Mouse (Mus musculus) mouse trophoblast stem cell (cell line): ENCODE data around the gene Gm20388.

Source experiments
- in situ Hi-C, 2 experiments: fragments of 300-500 bp; cut with MseI, MboI; formaldehyde crosslinking; loops; 2 replicates in 1 of 2; 3 replicates in 1 of 2; pipeline ENCODE4 v1.15.1; 2025

The Gm20388 gene

GRCm38 (mm10) chr8:122689315-122689714, 2778.7 kb downstream of the Gm20388 start:
- in situ Hi-C loops, result no loop called here

DNA sequence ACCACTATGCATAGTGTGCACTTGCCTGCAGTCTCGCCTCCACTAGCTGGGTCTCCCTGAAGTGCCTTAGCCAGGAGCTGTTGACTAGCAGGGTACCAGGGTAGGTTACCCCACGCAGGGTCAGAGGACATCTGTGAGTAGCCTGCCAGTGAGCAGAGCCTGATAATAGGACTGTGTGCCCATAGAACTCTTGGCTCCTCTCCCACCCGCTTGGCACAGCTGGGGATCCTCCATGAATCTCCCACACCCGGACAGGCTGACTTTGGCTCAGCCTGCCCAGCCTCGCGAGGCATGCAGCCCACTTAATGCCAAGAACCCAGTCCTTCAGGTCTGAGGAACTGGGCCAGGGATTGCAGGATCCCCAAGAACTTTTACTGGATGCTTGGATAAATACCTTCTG, 2780.4 kb downstream of the Gm20388 start:
- in situ Hi-C loops, result no loop called here

- in situ Hi-C loops, result no loop called here
Measured at GRCm38 (mm10) chr8:122692152-122692551, 2781.5 kb downstream of the Gm20388 start.

DNA sequence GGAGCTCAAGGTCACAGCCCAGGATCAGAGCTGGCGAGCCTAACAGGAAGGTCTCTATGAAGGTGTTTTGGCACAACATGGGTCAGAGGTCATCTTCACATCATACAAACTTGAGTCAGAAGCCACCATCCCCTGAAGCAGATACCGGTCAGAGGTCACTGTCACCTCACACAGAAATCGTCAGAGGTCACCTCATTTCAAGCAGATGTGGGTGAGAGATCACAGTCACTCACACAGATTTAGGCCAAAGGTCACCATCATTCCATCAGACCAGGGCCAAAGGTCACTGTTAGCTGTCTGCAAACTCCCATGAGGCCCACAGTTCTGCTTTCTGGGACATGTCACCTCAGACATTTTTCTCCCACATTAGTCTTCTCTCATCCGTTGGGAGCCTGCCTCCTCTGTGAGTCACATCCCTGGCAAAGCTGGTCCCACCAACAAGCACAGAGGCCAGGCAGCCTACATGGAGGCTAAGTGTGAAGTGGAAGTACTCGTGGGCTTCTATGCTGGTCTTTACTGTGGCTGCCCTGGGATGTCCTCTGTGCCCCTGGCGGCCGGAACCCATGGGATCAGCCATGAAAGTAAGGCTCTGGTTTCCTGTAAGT, 2784.9 kb downstream of the Gm20388 start:
- in situ Hi-C loops, result no loop called here

DNA sequence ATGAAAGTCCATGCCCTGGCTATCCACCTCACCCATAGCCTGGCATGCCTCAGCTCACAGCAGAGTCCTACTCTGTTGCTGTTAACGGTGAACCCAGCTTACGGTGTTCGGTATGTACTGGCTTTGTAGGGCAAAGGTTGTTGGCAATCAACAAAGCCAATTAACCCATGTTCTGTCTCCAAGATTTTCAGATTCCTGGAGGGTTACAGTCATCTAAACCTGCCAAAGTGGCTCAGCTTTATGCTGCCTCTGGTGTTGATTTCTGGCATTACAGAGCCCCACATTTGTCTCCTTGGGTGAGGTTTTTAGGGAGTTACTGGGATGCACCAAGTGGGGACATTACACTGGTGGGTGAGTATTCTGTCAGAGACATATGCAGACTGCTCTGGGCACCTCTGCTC, 2786.5 kb downstream of the Gm20388 start:
- in situ Hi-C loops, result no loop called here

DNA sequence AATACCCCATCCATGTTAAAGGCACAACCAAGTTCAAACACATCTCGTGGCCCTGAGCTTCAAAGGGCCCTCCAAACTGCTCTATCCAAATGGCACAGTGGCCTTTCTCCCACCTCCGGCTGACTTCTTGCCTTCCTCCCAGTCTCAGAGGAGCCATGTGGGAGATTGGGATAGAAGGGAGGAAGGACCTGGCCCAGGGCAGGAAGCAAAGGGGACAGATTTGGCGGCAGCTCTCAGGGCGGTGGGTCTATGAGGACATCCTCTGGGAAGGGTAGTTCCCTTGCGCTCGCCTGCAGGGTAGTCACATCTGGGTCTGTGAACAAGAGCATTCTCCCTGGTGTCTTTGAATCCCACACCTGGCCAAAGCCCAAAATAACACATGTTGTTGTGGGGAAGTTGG, 2786.9 kb downstream of the Gm20388 start:
- in situ Hi-C loops, result no loop called here

DNA sequence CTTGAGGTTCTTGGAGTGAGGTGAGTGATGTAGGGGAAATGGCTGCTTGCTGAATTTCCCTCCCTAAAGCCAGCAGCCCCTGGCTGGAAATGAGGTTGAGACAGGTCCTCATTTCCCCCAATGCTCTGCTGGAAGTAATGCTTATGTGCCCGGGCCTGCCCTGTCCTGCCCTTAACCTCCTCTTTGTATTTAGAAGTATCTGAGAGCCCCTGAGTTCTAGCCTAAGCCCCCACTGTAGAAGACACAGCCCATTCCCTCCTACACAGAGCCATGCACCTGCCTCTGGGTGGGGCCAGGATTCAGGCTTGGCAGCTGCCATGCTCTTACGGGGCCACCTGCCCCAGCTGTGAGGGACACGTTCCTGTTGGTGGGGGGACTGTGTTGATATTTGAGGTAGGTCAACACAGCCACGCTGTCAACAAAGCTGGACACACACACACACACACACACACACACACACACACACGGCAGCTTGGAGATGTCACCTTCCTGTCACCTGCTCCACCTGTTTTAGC, 2787.7 kb downstream of the Gm20388 start:
- in situ Hi-C loops, result no loop called here

- in situ Hi-C loops, result no loop called here
Measured at GRCm38 (mm10) chr8:122699005-122699492, 2788.4 kb downstream of the Gm20388 start, which contains the start of gene Cbfa2t3. TSS of gene Cbfa2t3 (minus strand) at chr8:122699109.

DNA sequence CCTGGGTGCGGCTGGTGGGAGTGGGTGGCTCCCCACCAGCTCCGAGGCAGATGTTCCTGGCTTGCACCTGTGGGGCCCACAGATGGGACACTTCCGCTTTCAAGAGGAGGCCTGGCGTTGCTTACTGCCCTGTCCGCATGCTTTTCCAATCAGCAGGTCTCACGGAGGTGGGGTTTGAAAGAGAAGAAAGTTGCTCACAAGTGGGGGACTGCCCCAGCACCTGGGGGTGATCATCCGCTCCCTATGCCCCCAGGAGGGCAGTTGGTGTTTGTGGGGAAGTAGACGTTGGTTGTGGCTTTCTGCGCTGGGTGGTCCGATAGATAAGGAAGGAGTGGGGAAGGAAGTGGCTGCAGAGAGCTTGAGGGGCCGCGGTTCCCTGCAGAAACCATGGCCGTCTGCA, 2790.0 kb downstream of the Gm20388 start:
- in situ Hi-C loops, result no loop called here

DNA sequence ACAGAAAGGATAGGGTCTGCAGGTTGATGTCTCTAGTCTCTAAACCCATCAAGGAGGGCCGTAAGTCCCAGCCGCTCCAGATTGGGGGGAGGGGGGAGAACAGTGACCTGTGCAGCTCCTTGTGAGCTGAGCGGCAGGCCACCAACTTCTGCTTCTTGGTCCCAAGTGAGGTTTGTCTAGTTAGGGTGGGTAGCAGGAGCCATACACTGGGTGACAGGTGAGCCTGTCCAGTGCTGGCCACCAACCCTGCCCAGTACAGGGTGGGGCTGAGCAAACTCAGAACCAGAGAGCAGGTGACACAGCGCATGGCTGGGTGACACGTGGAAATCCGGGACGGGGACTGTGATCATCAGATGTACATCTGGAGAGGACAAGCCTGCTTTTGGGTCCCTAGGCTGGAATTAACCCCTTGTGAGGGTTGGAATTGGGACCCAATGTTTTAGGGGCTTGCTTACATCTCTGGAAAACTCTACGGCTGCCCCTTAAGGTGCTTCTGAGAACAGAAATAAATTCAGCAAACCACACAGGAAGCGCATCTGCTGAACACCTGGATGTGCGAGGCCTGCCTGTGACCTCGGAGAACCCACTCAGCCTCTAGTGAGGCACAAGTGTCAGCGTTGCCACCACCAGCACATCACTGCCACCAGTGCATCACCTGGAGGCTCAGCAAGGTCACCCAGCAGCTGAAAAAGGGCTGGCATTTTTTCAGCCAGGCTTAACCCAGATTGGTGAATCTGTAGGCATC, 2791.0 kb downstream of the Gm20388 start:
- in situ Hi-C loops, result no loop called here

DNA sequence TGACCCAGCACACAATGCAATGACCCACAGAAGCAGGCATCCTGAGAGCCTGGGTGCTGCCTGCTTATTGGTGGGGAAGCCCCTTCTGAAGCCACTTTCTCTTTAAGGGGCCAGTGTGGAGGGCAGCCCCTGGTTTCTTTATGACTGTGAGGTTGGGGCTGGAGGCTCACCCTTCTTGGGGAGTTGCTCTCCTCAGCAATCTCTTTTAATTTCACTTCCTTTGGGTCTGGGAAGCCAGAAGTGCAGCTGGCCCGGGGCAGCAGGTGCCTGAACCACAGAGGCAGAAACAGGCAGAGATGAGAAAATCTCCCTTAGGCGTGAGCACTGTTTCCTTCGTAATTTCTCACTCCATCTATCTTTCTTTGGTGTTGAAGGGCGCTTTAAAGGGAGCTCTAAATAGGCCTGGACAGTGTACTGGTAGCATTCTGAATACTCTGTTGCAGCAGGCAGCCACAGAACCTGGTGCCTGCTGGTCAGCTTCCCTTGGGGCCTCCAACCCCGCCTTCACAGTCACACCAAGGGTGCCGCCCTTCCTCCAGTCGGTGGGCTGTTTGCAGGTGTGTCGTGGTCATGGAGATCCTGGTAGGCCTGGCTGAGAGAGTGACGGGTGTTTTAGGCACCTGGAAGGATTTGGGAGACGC, 2791.8 kb downstream of the Gm20388 start:
- in situ Hi-C loops, result no loop called here

DNA sequence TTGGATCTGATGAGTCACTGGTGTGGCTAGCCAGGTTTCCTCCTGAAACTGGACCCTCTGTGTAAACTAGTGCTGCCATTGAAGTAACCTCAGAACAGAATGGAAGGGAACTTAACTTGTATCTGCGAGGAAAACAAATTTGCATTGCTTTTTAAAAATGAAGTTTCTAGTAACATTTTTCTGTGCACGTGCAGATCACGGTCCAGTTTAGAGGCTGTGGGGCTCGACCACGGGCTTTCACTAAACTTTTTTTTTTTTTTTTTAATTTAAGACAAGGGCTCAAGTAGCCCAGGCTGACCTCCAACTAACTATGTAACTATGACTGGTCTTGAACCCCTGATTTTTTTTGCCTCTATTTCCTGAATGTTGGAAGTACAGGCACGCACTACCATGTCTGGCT, 2792.3 kb downstream of the Gm20388 start:
- in situ Hi-C loops, result no loop called here

DNA sequence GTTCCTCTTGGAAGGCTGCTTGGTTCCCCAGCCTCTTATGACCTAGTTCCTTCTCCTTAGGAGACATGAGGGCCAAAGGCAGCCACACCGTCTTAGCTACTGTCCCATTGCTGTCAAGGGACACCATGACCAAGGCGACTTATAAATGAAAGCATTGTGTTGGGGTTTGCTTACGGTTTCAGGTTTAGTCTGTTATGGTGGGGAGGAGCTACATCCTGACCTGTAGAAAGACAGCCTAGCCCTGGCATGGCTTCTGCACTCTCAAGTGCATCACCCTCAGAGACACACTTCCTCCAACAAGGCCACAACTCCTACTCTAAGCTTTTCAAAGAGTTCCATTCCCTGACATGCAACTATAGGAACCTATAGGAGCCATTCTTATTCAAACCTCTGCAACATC, 2794.0 kb downstream of the Gm20388 start:
- in situ Hi-C loops, result no loop called here

DNA sequence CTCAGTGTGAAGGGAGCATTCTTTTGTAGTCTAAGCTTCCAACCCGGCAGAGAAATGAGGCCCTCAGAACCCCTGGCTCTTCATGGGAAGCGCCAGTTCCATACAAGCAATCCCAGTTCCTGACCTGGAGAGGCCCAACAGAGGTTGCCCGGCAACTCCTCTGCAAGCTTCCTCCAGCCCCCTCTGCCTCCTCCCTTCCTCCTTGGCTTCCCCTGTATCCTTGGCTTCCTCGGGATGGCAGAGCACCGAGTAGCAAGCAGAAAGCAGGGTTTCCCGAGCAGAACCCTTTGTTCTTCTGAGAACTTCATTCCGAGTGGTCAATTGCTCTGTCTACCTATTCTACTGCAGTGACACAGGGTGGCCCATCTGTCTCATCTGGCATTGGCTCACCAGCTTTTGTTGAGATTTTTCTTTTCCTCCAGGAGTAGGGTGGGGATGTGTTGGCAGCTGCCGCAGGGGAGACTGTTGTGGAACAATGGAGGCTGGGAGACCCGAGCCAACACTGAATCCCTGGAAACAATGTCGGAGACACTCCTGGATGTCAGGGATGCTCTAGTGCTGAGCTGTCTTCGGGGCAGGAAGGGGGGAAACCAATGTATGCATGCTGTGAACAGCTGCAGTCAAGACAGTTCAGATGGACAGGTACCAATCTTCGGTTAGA, 2795.4 kb downstream of the Gm20388 start:
- in situ Hi-C loops, result no loop called here

- in situ Hi-C loops, result no loop called here
Measured at GRCm38 (mm10) chr8:122707184-122707583, 2796.5 kb downstream of the Gm20388 start.

DNA sequence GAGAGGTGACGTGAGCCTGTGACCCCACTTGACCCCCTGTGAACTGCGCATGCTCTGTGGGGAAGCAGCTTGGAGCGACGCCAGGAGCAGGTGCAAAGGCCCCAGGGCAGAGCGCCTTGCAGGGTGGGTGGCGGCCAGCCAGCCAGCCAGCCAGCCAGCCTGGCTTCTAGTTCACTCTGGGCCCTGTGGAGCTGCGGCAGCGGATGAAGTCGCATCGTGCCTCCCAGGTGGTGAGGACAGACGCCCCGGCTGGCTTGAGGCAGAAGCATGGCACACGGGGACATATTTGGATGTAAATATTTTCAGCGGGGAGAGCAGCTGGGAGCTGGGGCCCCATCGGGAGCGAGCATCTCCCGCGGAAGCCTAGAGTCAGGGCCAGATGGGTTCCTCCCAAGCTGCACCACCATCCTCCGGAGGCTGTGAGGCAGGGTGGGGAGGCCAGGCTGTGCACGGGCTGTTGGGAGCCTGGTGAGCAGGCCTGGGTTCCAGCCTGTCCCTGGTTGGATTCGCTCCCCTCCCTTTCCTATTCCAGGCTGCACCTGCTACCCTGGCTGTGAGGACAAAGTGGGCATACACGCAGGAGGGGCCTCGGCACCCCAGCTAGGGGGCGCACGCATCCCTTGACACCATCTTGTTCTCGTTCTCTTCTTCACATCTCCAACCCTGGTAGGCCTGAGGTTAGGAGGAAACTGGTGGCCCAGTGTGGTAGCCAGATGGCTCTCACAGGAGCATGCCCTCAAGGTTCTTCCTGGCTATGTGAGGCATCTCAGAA, 2798.9 kb downstream of the Gm20388 start:
- in situ Hi-C loops, result no loop called here

DNA sequence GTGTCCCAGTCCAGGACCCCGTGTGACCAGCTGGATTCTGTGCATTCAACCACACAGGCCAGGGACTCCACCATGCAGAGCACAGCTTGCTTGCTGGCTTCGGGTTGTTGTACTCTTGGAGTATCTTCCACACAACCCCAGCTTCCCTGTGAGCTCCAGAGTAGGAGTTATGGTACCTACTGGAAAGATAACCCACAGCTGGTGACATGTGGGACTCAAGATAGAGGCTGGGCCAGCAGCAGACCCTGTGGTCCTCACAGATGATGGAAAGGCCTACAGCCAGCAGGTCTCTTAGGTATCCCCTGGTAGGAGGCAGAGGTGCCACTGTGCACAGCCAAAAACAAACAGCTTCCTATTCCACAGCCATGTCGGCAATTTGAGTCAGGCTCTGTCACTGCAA, 2800.8 kb downstream of the Gm20388 start:
- in situ Hi-C loops, result no loop called here

DNA sequence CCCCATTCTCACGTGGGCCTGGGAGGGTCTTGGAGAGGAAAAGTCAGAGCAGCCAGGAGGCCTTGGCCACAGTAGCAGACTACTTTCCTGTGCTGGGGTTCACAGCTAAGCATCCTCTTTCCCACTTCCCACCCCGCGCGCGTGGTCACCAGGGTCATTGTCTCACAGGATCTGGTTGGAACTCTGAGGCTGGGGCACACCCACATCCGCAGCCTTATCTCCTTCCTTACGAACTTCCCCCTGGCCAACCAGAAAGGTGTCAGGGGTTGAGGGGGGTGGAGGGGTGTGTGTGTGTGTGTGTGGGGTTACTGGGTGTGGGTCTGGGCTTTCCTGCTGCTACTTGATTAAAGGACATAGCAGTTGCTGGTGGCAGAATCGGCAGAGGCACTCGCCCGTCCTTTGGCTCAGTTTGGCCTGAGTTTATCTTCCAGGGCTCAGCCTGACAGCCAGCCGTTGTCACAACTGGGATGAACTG, 2801.3 kb downstream of the Gm20388 start:
- in situ Hi-C loops, result no loop called here

- in situ Hi-C loops, result no loop called here
Measured at GRCm38 (mm10) chr8:122712411-122713156, 2801.9 kb downstream of the Gm20388 start.

GRCm38 (mm10) chr8:122713157-122713518, 2802.5 kb downstream of the Gm20388 start:
- in situ Hi-C loops, result no loop called here
